Comparison of ENCODE assay signal across 9 mouse cellular contexts in the genomic region with DNA sequence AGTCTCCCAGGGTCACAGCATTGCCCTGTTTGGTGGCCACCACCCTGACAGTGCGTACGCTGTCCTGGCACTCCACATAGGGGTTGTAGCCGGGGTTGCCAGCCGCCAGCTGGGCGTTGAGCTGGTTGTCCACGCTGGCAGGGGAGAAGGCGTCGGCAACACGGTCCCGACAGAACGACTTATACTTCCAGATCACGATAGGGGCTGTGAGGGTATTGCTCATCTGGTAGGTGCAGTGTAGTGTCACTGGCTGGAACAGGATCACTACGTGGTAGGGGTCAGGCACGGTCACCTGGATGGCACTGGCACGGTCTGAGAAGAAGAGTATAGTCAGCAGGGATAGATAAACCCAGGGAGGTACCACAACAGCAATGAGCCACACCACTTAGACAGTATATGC. TPM values are rescaled to one million over a fixed set of nuclear protein-coding genes. Genes with fewer than 3 reads are reported as not detected.
DNase-seq lines count a peak whose midpoint lies in the region; ATAC-seq and TF ChIP-seq lines count a peak whose summit lies in the region.
"Had no signal": no experiment of that assay in that cellular context is flagged by ENCODE, and none has a peak within 500 bp of the region (broad histone marks: within the 10 kb centered on the region; RNA-seq: fewer than 3 reads in every experiment).

No protein-coding gene starts in this region.

- no peak overlapping the region for H3K27ac ChIP-seq in forebrain, embryonic 10.5 days
- H3K27ac ChIP-seq in forebrain, embryonic 16.5 days (ENCODE audit: low read length): no peak overlapping the region
- H3K27ac ChIP-seq in intestine, embryonic 15.5 days: peak overlapping the region; percentile 13; the same call in 1 of the 2 replicates
- peak overlapping the region; percentile 22 for H3K27ac ChIP-seq in small intestine, adult 2 months (ENCODE audit: insufficient read depth, low read depth, low read length)

- H3K9me3 ChIP-seq in forebrain, embryonic 10.5 days: no peaks in the 10 kb centered on the region
- no peaks in the 10 kb centered on the region for H3K9me3 ChIP-seq in forebrain, embryonic 16.5 days (ENCODE audit: control insufficient read depth, low read length)
- H3K9me3 ChIP-seq in megakaryocyte, embryonic 14.5 days: no peaks in the 10 kb centered on the region
- no peaks in the 10 kb centered on the region for H3K9me3 ChIP-seq in intestine, embryonic 15.5 days

- H3K4me2 ChIP-seq in forebrain, embryonic 16.5 days (ENCODE audit: low read length): no peak overlapping the region
- H3K4me2 ChIP-seq in intestine, embryonic 15.5 days (replicated peaks): peak overlapping the region; percentile 59

- ATAC-seq in forebrain, embryonic 16.5 days: no peak
- ATAC-seq in megakaryocyte, adult 5-6 weeks (ENCODE audit: poor library complexity, severe bottlenecking): no peak
- no peak for ATAC-seq in intestine, embryonic 15.5 days

- H3K4me1 ChIP-seq in forebrain, embryonic 10.5 days: peaks cover 27% of the 10 kb centered on the region
- H3K4me1 ChIP-seq in forebrain, embryonic 16.5 days (replicated peaks; ENCODE audit: control insufficient read depth, insufficient read depth, low read length): peaks cover 9% of the 10 kb centered on the region
- peaks cover 23% of the 10 kb centered on the region for H3K4me1 ChIP-seq in megakaryocyte, embryonic 14.5 days
- H3K4me1 ChIP-seq in intestine, embryonic 15.5 days (replicated peaks): peaks cover 10% of the 10 kb centered on the region; the same call in 1 of the 2 replicates
- H3K4me1 ChIP-seq in small intestine, adult 2 months (ENCODE audit: control insufficient read depth, insufficient read depth, insufficient read length, low read length): peaks cover 9% of the 10 kb centered on the region

- 93% methylated on average over 15 of the region's 15 CpGs for WGBS in forebrain, embryonic 10.5 days
- WGBS in forebrain, embryonic 16.5 days: 92% methylated on average over 15 of the region's 15 CpGs
- WGBS in intestine, embryonic 15.5 days: 72% methylated on average over 15 of the region's 15 CpGs
- 48% methylated on average over 15 of the region's 15 CpGs for WGBS in small intestine, adult 2 months

- TF ChIP-seq CTCF in small intestine, adult 2 months (IDR thresholded peaks at IDR 0.05; ENCODE audit: extremely low read depth, insufficient read length, insufficient replicate concordance, low read depth, low read length): no peak

- H3K9ac ChIP-seq in forebrain, embryonic 16.5 days (replicated peaks; ENCODE audit: low read depth, low read length): no peak overlapping the region
- peak overlapping the region; percentile 60; the same call in 1 of the 2 replicates for H3K9ac ChIP-seq in intestine, embryonic 15.5 days

- no peak for DNase-seq in forebrain, embryonic 10.5 days (ENCODE audit: extremely low spot score, low spot score)
- no peak for DNase-seq in urinary bladder, postnatal 25 days (ENCODE audit: low spot score)
- no peak for DNase-seq in cerebellum, postnatal 36 days
- DNase-seq: right cerebral cortex, postnatal 14 days had no signal

- H3K27me3 ChIP-seq in forebrain, embryonic 10.5 days (ENCODE audit: poor library complexity, severe bottlenecking): peaks cover 23% of the 10 kb centered on the region
- peaks cover 3% of the 10 kb centered on the region; the same call in 1 of the 2 replicates for H3K27me3 ChIP-seq in forebrain, embryonic 16.5 days (replicated peaks; ENCODE audit: control insufficient read depth, insufficient read depth, low read length)
- H3K27me3 ChIP-seq in megakaryocyte, embryonic 14.5 days (replicated peaks): peaks cover 25% of the 10 kb centered on the region
- peaks cover 8% of the 10 kb centered on the region for H3K27me3 ChIP-seq in intestine, embryonic 15.5 days (replicated peaks)
- no peaks in the 10 kb centered on the region for H3K27me3 ChIP-seq in small intestine, adult 2 months (ENCODE audit: control insufficient read depth, insufficient read depth, low read length)

- peaks cover 44% of the 10 kb centered on the region for H3K36me3 ChIP-seq in forebrain, embryonic 10.5 days (replicated peaks)
- no peaks in the 10 kb centered on the region for H3K36me3 ChIP-seq in forebrain, embryonic 16.5 days (ENCODE audit: control insufficient read depth, insufficient read depth)
- H3K36me3 ChIP-seq in megakaryocyte, embryonic 14.5 days (replicated peaks; ENCODE audit: low read length): no peaks in the 10 kb centered on the region
- H3K36me3 ChIP-seq in intestine, embryonic 15.5 days: no peaks in the 10 kb centered on the region
- peaks cover 25% of the 10 kb centered on the region for H3K36me3 ChIP-seq in small intestine, adult 2 months (ENCODE audit: control insufficient read depth, insufficient read depth, low read length)

- peak overlapping the region; percentile 67 for H3K4me3 ChIP-seq in forebrain, embryonic 10.5 days
- H3K4me3 ChIP-seq in forebrain, embryonic 16.5 days (replicated peaks; ENCODE audit: low read length): no peak overlapping the region
- peak overlapping the region; percentile 42 for H3K4me3 ChIP-seq in megakaryocyte, embryonic 14.5 days (replicated peaks)
- peak overlapping the region; percentile 56 for H3K4me3 ChIP-seq in intestine, embryonic 15.5 days (replicated peaks)
- H3K4me3 ChIP-seq in small intestine, adult 2 months (ENCODE audit: low read depth, low read length): peak overlapping the region; percentile 51

- no peak for TF ChIP-seq POLR2A in small intestine, adult 2 months (IDR thresholded peaks at IDR 0.05; ENCODE audit: low read depth, low read length)

RNA-seq across cellular contexts. Expression of gene Lsr, which starts 1.4 kb away (rescaled TPM):
- polyA plus RNA-seq in forebrain, embryonic 10.5 days (2016; fragmentation: Nextera tagmentation; extraction: Ambion mirVana): 41.9 and 45.9 TPM in 2 replicates
- 21.3 and 23.2 TPM in 2 replicates for polyA plus RNA-seq in forebrain, embryonic 16.5 days (2015; fragmentation: Nextera tagmentation; extraction: Ambion mirVana)
- polyA plus RNA-seq in megakaryocyte, embryonic 14.5 days (2012; ENCODE audit: insufficient read depth, low replicate concordance): 2.1 TPM in 1 of 2 replicates, not detected in the other
- total RNA-seq in megakaryocyte, adult 5-6 weeks (2015): 4.3 and 7.3 TPM in 2 replicates
- total RNA-seq in megakaryocyte, adult 5-6 weeks (2017): 4.7 and 6.1 TPM in 2 replicates
- 146 and 163 TPM in 2 replicates for polyA plus RNA-seq in intestine, embryonic 15.5 days (2015; fragmentation: Nextera tagmentation; extraction: Ambion mirVana)
- polyA plus RNA-seq in small intestine, adult 2 months (2012; rRNA removed): 267 and 816 TPM in 2 replicates

RNA-seq across cellular contexts. Expression of gene Fam187b, which starts 1.7 kb away (rescaled TPM):
- polyA plus RNA-seq in forebrain, embryonic 10.5 days (2016; fragmentation: Nextera tagmentation; extraction: Ambion mirVana): 2.1 and 2.3 TPM in 2 replicates
- 0.26 and 0.42 TPM in 2 replicates for polyA plus RNA-seq in forebrain, embryonic 16.5 days (2015; fragmentation: Nextera tagmentation; extraction: Ambion mirVana)
- not detected in 2 replicates for polyA plus RNA-seq in megakaryocyte, embryonic 14.5 days (2012; ENCODE audit: insufficient read depth, low replicate concordance)
- total RNA-seq in megakaryocyte, adult 5-6 weeks (2015): 1.4 and 1.9 TPM in 2 replicates
- total RNA-seq in megakaryocyte, adult 5-6 weeks (2017): 0.51 and 0.77 TPM in 2 replicates
- 10.1 and 11.4 TPM in 2 replicates for polyA plus RNA-seq in intestine, embryonic 15.5 days (2015; fragmentation: Nextera tagmentation; extraction: Ambion mirVana)
- polyA plus RNA-seq in small intestine, adult 2 months (2012; rRNA removed): 4.4 and 9.8 TPM in 2 replicates

RNA-seq across cellular contexts. Expression of gene Usf2, which starts 15.3 kb away (rescaled TPM):
- polyA plus RNA-seq in forebrain, embryonic 10.5 days (2016; fragmentation: Nextera tagmentation; extraction: Ambion mirVana): 24.1 and 25.6 TPM in 2 replicates
- 30.0 and 32.3 TPM in 2 replicates for polyA plus RNA-seq in forebrain, embryonic 16.5 days (2015; fragmentation: Nextera tagmentation; extraction: Ambion mirVana)
- polyA plus RNA-seq in megakaryocyte, embryonic 14.5 days (2012; ENCODE audit: insufficient read depth, low replicate concordance): 122 and 127 TPM in 2 replicates
- 145 and 150 TPM in 2 replicates for total RNA-seq in megakaryocyte, adult 5-6 weeks (2015)
- 193 and 226 TPM in 2 replicates for total RNA-seq in megakaryocyte, adult 5-6 weeks (2017)
- polyA plus RNA-seq in intestine, embryonic 15.5 days (2015; fragmentation: Nextera tagmentation; extraction: Ambion mirVana): 17.5 and 18.1 TPM in 2 replicates
- polyA plus RNA-seq in small intestine, adult 2 months (2012; rRNA removed): 78.9 and 162 TPM in 2 replicates

RNA-seq across cellular contexts. Expression of gene Hamp, which starts 28.1 kb away (rescaled TPM):
- not detected in 2 replicates for polyA plus RNA-seq in forebrain, embryonic 10.5 days (2016; fragmentation: Nextera tagmentation; extraction: Ambion mirVana)
- not detected in 2 replicates for polyA plus RNA-seq in forebrain, embryonic 16.5 days (2015; fragmentation: Nextera tagmentation; extraction: Ambion mirVana)
- polyA plus RNA-seq in megakaryocyte, embryonic 14.5 days (2012; ENCODE audit: insufficient read depth, low replicate concordance): not detected in 2 replicates
- total RNA-seq in megakaryocyte, adult 5-6 weeks (2015): 0.60 TPM in 1 of 2 replicates, not detected in the other
- not detected in 2 replicates for total RNA-seq in megakaryocyte, adult 5-6 weeks (2017)
- polyA plus RNA-seq in intestine, embryonic 15.5 days (2015; fragmentation: Nextera tagmentation; extraction: Ambion mirVana): 0.41 TPM in 1 of 2 replicates, not detected in the other
- 0.65 TPM in 1 of 2 replicates, not detected in the other for polyA plus RNA-seq in small intestine, adult 2 months (2012; rRNA removed)

RNA-seq across cellular contexts. Expression of gene Hamp2, which starts 47.4 kb away (rescaled TPM):
- not detected in 2 replicates for polyA plus RNA-seq in forebrain, embryonic 10.5 days (2016; fragmentation: Nextera tagmentation; extraction: Ambion mirVana)
- polyA plus RNA-seq in forebrain, embryonic 16.5 days (2015; fragmentation: Nextera tagmentation; extraction: Ambion mirVana): not detected in 2 replicates
- polyA plus RNA-seq in megakaryocyte, embryonic 14.5 days (2012; ENCODE audit: insufficient read depth, low replicate concordance): not detected in 2 replicates
- not detected in 2 replicates for total RNA-seq in megakaryocyte, adult 5-6 weeks (2015)
- not detected in 2 replicates for total RNA-seq in megakaryocyte, adult 5-6 weeks (2017)
- not detected in 2 replicates for polyA plus RNA-seq in intestine, embryonic 15.5 days (2015; fragmentation: Nextera tagmentation; extraction: Ambion mirVana)
- polyA plus RNA-seq in small intestine, adult 2 months (2012; rRNA removed): 0.76 and 58.9 TPM in 2 replicates

Comparison
In these comparisons a context has a peak if more than half of its experiments do, and no peak if none do; other contexts are left out.
1. H3K27ac ChIP-seq: peak in intestine, embryonic 15.5 days (single experiment) and small intestine, adult 2 months (single experiment); none in forebrain, embryonic 10.5 days (single experiment) and forebrain, embryonic 16.5 days (single experiment).